Mouse (Mus musculus) bone marrow, adult 2 months (tissue): ENCODE results near the gene Arhgef17.

Source experiments
- CTCF ChIP-seq: fragments of 200-500 bp; IDR thresholded peaks from 2 replicates; pipeline ENCODE4 v1.5.1; 2011; ENCODE audit warnings: low read length, control low read depth; ENCODE audit not compliant: control insufficient read depth, insufficient read depth
- POLR2A ChIP-seq: fragments of 200-500 bp; IDR thresholded peaks from 2 replicates; pipeline ENCODE4 v1.6.1; 2011; ENCODE audit warnings: low read depth, mild to moderate bottlenecking, control low read depth, low read length, borderline replicate concordance; ENCODE audit not compliant: control insufficient read depth

DNA sequence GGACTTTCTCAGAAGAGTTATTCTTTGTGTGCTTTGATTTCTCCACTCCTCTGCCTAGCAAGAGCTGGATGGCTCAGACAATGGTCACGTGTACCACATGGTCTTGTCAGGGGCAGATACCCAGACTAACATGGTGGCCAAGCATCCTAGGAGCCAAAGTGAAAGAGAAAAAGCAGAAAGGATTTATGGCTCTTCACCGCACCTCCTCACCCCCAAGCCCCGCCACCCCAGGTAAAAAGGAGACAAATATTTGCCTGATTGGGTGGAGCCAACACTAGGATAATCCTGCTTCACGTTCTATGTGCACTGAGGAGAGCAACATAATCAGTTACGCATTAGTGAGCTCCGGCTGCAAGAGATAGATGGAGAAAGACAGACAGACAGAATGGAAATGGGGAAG is 36.5 kb upstream of the Arhgef17 start:
- no peak for TF ChIP-seq CTCF
- TF ChIP-seq POLR2A: no peak
